Mouse (Mus musculus) ovary, adult 18-20 months (tissue): ENCODE results near the gene Vps33b.

ENCODE experiments used
- DNase-seq: peaks from one replicate; pipeline ENCODE4 v3.0.0; 2022; ENCODE audit warnings: low spot score, mixed read lengths

The Vps33b gene

GRCm38 (mm10) chr7:80268897-80269750 lies at the start of gene Vps33b:
TSS of gene Vps33b (plus strand) at chr7:80269649.
- peak; percentile 89 for DNase-seq

GRCm38 (mm10) chr7:80220237-80220797 lies 49.1 kb upstream of the Vps33b start:
- DNase-seq, result no peak

GRCm38 (mm10) chr7:80221179-80221750 lies 48.2 kb upstream of the Vps33b start:
- DNase-seq, result no peak

- no peak for DNase-seq
Measured at GRCm38 (mm10) chr7:80227065-80227464, 42.4 kb upstream of the Vps33b start.

GRCm38 (mm10) chr7:80230196-80230595 lies 39.3 kb upstream of the Vps33b start:
- no peak for DNase-seq

GRCm38 (mm10) chr7:80231971-80232488 lies 37.4 kb upstream of the Vps33b start:
- DNase-seq, result no peak

GRCm38 (mm10) chr7:80232489-80233029 lies 36.9 kb upstream of the Vps33b start, which contains the start of the genes Cib1 and Gdpgp1:
TSS of gene Cib1 (minus strand) at chr7:80232813.
TSS of gene Gdpgp1 (plus strand) at chr7:80232865.
- DNase-seq, result peak; percentile 97

- no peak for DNase-seq
Measured at GRCm38 (mm10) chr7:80233799-80234198, 35.6 kb upstream of the Vps33b start.

- DNase-seq, result no peak
Measured at GRCm38 (mm10) chr7:80238542-80238941, 30.9 kb upstream of the Vps33b start.

- no peak for DNase-seq
Measured at GRCm38 (mm10) chr7:80241661-80242060, 27.8 kb upstream of the Vps33b start.

GRCm38 (mm10) chr7:80244851-80245250 lies 24.6 kb upstream of the Vps33b start:
- no peak for DNase-seq

- peak; percentile 97 for DNase-seq
Measured at GRCm38 (mm10) chr7:80246148-80246721, 23.2 kb upstream of the Vps33b start, which contains the start of gene Ttll13. TSS of gene Ttll13 (plus strand) at chr7:80246376.

GRCm38 (mm10) chr7:80246859-80247258 lies 22.6 kb upstream of the Vps33b start:
- DNase-seq, result no peak

GRCm38 (mm10) chr7:80252437-80252836 lies 17.0 kb upstream of the Vps33b start:
- DNase-seq, result no peak

GRCm38 (mm10) chr7:80252886-80253285 lies 16.6 kb upstream of the Vps33b start:
- no peak for DNase-seq

- no peak for DNase-seq
Measured at GRCm38 (mm10) chr7:80255981-80256380, 13.5 kb upstream of the Vps33b start.

- no peak for DNase-seq
Measured at GRCm38 (mm10) chr7:80257706-80258105, 11.7 kb upstream of the Vps33b start.

- DNase-seq, result peak; percentile 72
Measured at GRCm38 (mm10) chr7:80260625-80261371, 8.7 kb upstream of the Vps33b start, which contains the start of gene Ngrn. TSS of gene Ngrn (plus strand) at chr7:80261215.

GRCm38 (mm10) chr7:80261372-80261990 lies 8.0 kb upstream of the Vps33b start:
- no peak for DNase-seq

GRCm38 (mm10) chr7:80264606-80265005 lies 4.8 kb upstream of the Vps33b start:
- DNase-seq, result no peak

- no peak for DNase-seq
Measured at GRCm38 (mm10) chr7:80267764-80268163, 1.7 kb upstream of the Vps33b start.
